Mouse (Mus musculus): ENCODE data around the gene Lrrfip1. TPM values are rescaled to one million over a fixed set of nuclear protein-coding genes. Genes with fewer than 3 reads are reported as not detected.

Lrrfip1 gene
- polyA plus RNA-seq, 1 experiment from 2014 or later = 88.9 TPM

- 92% methylated on average over 15 of the region's 15 CpGs for WGBS (ENCODE audit: missing documents)
- H3K4me3 ChIP-seq (ENCODE audit: inconsistent target) = no peak overlapping the region
- peaks cover 39% of the 10 kb centered on the region for H3K79me2 ChIP-seq (ENCODE audit: inconsistent target)
- H3K36me3 ChIP-seq (ENCODE audit: inconsistent target) = peaks cover 78% of the 10 kb centered on the region
- H3K27ac ChIP-seq = no peak overlapping the region
These were observed 104.9 kb downstream of the Lrrfip1 start for GRCm38 (mm10) chr1:91103366-91103983.

DNA sequence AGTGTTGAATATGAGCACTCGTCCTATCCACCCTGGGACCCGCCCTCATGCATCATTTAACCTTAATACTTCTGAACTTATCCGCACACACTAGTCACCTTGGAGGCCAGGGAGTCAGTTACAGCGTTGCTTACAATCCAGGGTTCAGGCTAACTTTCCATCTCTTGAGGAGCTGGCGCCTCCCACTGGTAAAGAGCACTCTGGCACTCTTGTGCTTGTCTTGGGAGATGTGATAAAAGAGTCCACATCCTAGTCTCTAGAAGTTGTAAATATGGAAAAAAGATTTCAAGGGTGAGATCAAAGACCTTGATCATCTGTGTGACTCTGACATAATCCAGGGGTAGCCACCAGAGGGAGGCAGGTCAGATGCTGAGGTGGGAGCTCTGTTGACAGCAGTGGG, 109.0 kb downstream of the Lrrfip1 start:
- Histone ChIP-seq H3K27ac (no peak overlapping the region), H3K4me3 (ENCODE audit: inconsistent target) (no peak overlapping the region), H3K36me3 (ENCODE audit: inconsistent target) (peaks cover 93% of the 10 kb centered on the region), H3K79me2 (ENCODE audit: inconsistent target) (no peaks in the 10 kb centered on the region)
- WGBS (ENCODE audit: missing documents) = 89% methylated on average over 5 of the region's 5 CpGs

DNA sequence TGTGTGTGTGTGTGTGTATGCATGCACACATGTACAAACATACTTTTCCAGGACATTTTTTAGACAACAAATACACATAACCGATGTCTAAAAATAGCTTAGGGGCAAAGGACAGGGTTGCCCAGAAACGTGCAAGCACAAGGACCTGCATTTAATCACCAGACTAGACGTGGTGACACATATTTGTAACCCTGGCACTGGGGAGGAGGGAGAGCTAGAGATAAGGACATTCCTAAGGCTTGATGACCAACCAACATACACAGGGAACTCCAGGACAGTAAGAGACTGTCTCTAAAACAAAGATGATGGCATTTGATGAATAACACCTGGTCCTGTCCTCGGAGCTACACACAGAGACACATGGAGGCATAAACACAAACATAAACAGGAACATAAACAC, 110.8 kb downstream of the Lrrfip1 start:
- Histone ChIP-seq H3K79me2 (ENCODE audit: inconsistent target) (no peaks in the 10 kb centered on the region), H3K27ac (no peak overlapping the region), H3K36me3 (ENCODE audit: inconsistent target) (peaks cover 93% of the 10 kb centered on the region), H3K4me3 (ENCODE audit: inconsistent target) (no peak overlapping the region)
- 82% methylated on average over 4 of the region's 4 CpGs for WGBS (ENCODE audit: missing documents)

- no peaks in the 10 kb centered on the region for H3K79me2 ChIP-seq (ENCODE audit: inconsistent target)
- WGBS (ENCODE audit: missing documents) = 97% methylated on average over 13 of the region's 14 CpGs
- no peak overlapping the region for H3K4me3 ChIP-seq (ENCODE audit: inconsistent target)
- H3K36me3 ChIP-seq (ENCODE audit: inconsistent target) = peaks cover 87% of the 10 kb centered on the region
- no peak overlapping the region for H3K27ac ChIP-seq
These were observed 113.6 kb downstream of the Lrrfip1 start for GRCm38 (mm10) chr1:91112171-91112570.

GRCm38 (mm10) chr1:91112606-91113005, 114.1 kb downstream of the Lrrfip1 start:
- Histone ChIP-seq H3K27ac (no peak overlapping the region), H3K79me2 (ENCODE audit: inconsistent target) (no peaks in the 10 kb centered on the region), H3K4me3 (ENCODE audit: inconsistent target) (no peak overlapping the region), H3K36me3 (ENCODE audit: inconsistent target) (peaks cover 88% of the 10 kb centered on the region)
- 98% methylated on average over 4 of the region's 4 CpGs for whole genome bisulfite sequencing (ENCODE audit: missing documents)

- Histone ChIP-seq H3K79me2 (ENCODE audit: inconsistent target) (no peaks in the 10 kb centered on the region), H3K36me3 (ENCODE audit: inconsistent target) (peaks cover 92% of the 10 kb centered on the region), H3K4me3 (ENCODE audit: inconsistent target) (no peak overlapping the region), H3K27ac (no peak overlapping the region)
- WGBS (ENCODE audit: missing documents) = 98% methylated on average over 11 of the region's 11 CpGs
These were observed 123.6 kb downstream of the Lrrfip1 start for GRCm38 (mm10) chr1:91122121-91122520.

GRCm38 (mm10) chr1:91123004-91123403, 124.5 kb downstream of the Lrrfip1 start:
- no peaks in the 10 kb centered on the region for H3K79me2 ChIP-seq (ENCODE audit: inconsistent target)
- no peak overlapping the region for H3K4me3 ChIP-seq (ENCODE audit: inconsistent target)
- peaks cover 93% of the 10 kb centered on the region for H3K36me3 ChIP-seq (ENCODE audit: inconsistent target)
- WGBS (ENCODE audit: missing documents) = 98% methylated on average over 5 of the region's 5 CpGs
- H3K27ac ChIP-seq = no peak overlapping the region

GRCm38 (mm10) chr1:91123466-91123865, 124.9 kb downstream of the Lrrfip1 start:
- 89% methylated on average over 3 of the region's 3 CpGs for WGBS (ENCODE audit: missing documents)
- Histone ChIP-seq H3K36me3 (ENCODE audit: inconsistent target) (peaks cover 93% of the 10 kb centered on the region), H3K27ac (no peak overlapping the region), H3K4me3 (ENCODE audit: inconsistent target) (no peak overlapping the region), H3K79me2 (ENCODE audit: inconsistent target) (no peaks in the 10 kb centered on the region)

DNA sequence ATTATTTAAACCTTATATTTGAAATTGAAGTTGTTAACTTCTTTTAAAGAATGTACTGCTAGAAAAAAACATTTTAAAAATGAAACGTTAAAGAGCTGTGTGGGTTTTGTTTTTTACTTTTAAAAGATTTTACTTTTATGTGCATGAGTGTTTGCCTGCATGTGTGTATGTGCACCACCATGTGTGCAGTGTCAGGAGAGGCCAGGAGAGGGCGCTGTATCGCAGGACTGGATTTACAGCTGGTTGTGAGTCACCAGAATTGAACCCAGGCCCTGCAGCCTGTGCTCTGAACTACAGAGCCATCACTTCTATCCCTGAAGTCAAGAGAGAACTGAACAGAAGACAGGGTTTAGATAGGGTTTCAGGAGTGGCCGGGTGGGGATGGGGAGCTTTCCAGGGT, 130.3 kb downstream of the Lrrfip1 start:
- Histone ChIP-seq H3K36me3 (ENCODE audit: inconsistent target) (peaks cover 60% of the 10 kb centered on the region), H3K27ac (no peak overlapping the region), H3K4me3 (ENCODE audit: inconsistent target) (no peak overlapping the region), H3K79me2 (ENCODE audit: inconsistent target) (no peaks in the 10 kb centered on the region)
- WGBS (ENCODE audit: missing documents) = 95% methylated on average over 4 of the region's 4 CpGs

- H3K27ac ChIP-seq = no peak overlapping the region
- no peaks in the 10 kb centered on the region for H3K79me2 ChIP-seq (ENCODE audit: inconsistent target)
- no peak overlapping the region for H3K4me3 ChIP-seq (ENCODE audit: inconsistent target)
- H3K36me3 ChIP-seq (ENCODE audit: inconsistent target) = no peaks in the 10 kb centered on the region
- WGBS (ENCODE audit: missing documents) = 73% methylated on average over 2 of the region's 2 CpGs
These were observed 138.5 kb downstream of the Lrrfip1 start for GRCm38 (mm10) chr1:91137036-91137435.

- H3K27ac ChIP-seq = no peak within 1 kb of the TSS
- H3K4me3 ChIP-seq (ENCODE audit: inconsistent target) = no peak within 1 kb of the TSS
- H3K36me3 ChIP-seq (ENCODE audit: inconsistent target) = no peaks in the 10 kb centered on the region
- no peaks in the 10 kb centered on the region for H3K79me2 ChIP-seq (ENCODE audit: inconsistent target)
- WGBS (ENCODE audit: missing documents) = 85% methylated on average over 20 of the region's 20 CpGs
These were observed 146.3 kb downstream of the Lrrfip1 start, which contains the start of gene Rbm44 for GRCm38 (mm10) chr1:91144813-91145212. TSS of gene Rbm44 (plus strand) at chr1:91145089.

DNA sequence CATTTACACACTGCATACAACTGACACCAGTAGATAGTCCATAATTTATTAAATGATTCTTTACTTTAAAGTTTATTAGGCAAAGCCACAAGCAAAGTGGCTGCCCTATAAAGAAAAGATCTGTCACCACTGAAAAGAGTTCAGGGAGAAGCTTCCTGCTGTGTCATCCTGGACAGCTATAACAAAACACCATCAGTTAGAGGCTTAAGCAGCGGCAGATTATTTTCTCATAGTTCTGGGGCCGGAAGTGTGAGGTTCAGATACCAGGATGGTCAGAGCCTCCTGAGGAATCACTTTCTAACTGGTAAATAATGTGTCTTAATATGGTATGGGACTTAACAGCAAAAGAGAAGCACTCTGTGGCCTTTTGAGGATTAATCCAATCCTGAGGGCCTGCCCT, 153.0 kb downstream of the Lrrfip1 start:
- 73% methylated on average over 2 of the region's 2 CpGs for WGBS (ENCODE audit: missing documents)
- no peak overlapping the region for H3K27ac ChIP-seq
- no peaks in the 10 kb centered on the region for H3K79me2 ChIP-seq (ENCODE audit: inconsistent target)
- no peaks in the 10 kb centered on the region for H3K36me3 ChIP-seq (ENCODE audit: inconsistent target)
- H3K4me3 ChIP-seq (ENCODE audit: inconsistent target) = no peak overlapping the region

DNA sequence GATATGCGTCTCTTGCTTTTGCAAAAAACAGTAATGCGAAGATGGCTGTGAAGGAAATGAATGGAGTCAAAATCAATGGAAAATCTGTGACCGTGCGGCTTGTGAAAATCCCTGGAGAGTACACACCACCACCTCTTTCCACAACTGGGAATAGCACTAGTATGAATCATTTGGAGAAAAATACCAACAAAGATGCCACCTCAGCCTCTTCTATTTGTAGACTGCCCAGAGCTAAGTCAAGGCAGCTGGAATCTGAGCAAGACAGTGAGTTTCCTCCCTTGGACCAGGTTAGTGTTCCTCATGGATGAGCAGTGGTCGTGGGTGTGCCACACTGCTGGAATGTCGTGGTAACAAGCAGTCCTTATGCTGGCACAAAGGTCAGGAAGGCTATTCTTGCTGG, 168.3 kb downstream of the Lrrfip1 start:
- no peak overlapping the region for H3K4me3 ChIP-seq (ENCODE audit: inconsistent target)
- WGBS (ENCODE audit: missing documents) = 90% methylated on average over 6 of the region's 6 CpGs
- H3K36me3 ChIP-seq (ENCODE audit: inconsistent target) = no peaks in the 10 kb centered on the region
- H3K27ac ChIP-seq = no peak overlapping the region
- no peaks in the 10 kb centered on the region for H3K79me2 ChIP-seq (ENCODE audit: inconsistent target)

DNA sequence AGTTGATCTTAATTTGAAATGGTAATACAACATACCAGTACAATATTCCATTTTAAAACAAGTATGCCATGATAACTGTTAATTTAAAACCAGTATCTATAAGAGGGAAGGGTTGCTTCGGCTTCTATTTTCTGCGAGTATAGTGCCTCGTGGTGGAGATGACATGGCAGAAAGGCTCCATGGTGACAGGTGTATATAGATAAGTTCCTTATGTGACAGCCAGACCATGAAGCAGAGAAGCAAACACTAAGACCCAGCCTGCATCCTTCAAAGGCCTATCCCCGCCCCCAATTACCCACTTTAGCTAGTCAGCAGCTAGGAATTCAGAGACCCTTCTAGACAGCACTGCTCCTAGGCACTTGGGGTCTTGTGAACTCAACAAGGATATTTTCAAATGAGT, 170.6 kb downstream of the Lrrfip1 start:
- Histone ChIP-seq H3K79me2 (ENCODE audit: inconsistent target) (no peaks in the 10 kb centered on the region), H3K36me3 (ENCODE audit: inconsistent target) (no peaks in the 10 kb centered on the region)
- 79% methylated on average over 4 of the region's 4 CpGs for WGBS (ENCODE audit: missing documents)

DNA sequence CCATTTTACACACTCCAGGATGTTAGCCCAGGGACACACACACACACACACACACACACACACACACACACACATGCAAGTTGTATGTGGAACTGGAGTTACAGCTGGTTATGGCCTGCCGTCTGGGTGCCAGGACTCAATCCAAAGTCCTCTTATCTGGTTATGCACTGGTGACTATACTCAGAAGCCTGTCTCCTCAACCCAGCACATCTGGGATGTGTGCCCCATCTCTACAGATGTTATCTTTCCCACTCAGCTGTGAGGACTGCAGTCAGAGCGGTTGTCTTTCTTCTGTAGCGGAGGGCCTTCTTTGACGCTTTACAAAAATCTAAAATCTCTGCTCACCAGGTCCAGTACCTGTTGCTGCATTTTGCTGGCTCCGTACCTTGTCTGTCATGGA, 176.3 kb downstream of the Lrrfip1 start:
- Histone ChIP-seq H3K36me3 (ENCODE audit: inconsistent target) (no peaks in the 10 kb centered on the region), H3K27ac (no peak overlapping the region), H3K79me2 (ENCODE audit: inconsistent target) (no peaks in the 10 kb centered on the region), H3K4me3 (ENCODE audit: inconsistent target) (no peak overlapping the region)
- WGBS (ENCODE audit: missing documents) = 98% methylated on average over 5 of the region's 5 CpGs

More for the DNA sequence above, 170.6 kb downstream of the Lrrfip1 start:
- H3K27ac ChIP-seq = no peak overlapping the region
- H3K4me3 ChIP-seq (ENCODE audit: inconsistent target) = no peak overlapping the region

GRCm38 (mm10) chr1:91176026-91176425, 177.5 kb downstream of the Lrrfip1 start:
- 58% methylated on average over 2 of the region's 3 CpGs for WGBS (ENCODE audit: missing documents)
- H3K4me3 ChIP-seq (ENCODE audit: inconsistent target) = no peak overlapping the region
- no peak overlapping the region for H3K27ac ChIP-seq
- no peaks in the 10 kb centered on the region for H3K36me3 ChIP-seq (ENCODE audit: inconsistent target)
- H3K79me2 ChIP-seq (ENCODE audit: inconsistent target) = no peaks in the 10 kb centered on the region
